Mouse (Mus musculus): ENCODE results near the gene Ifne. TPM values are rescaled to one million over a fixed set of nuclear protein-coding genes. Genes with fewer than 3 reads are reported as not detected.

Ifne gene
- not detected in 2 replicates for polyA plus RNA-seq (2014; fragmentation: Nextera tagmentation; extraction: Ambion mirVana)

GRCm38 (mm10) chr4:88880101-88880500 is at the start of gene Ifne:
Gene Ifne, minus strand, starts transcription at chr4:88880201.
- H3K4me3 ChIP-seq (ENCODE audit: low read depth, low read length), result no peak within 1 kb of the TSS
- no peaks in the 10 kb centered on the region for H3K4me1 ChIP-seq (ENCODE audit: control insufficient read depth, insufficient read depth, low read length)
- H3K9ac ChIP-seq (ENCODE audit: low read length), result no peak within 1 kb of the TSS
- no peaks in the 10 kb centered on the region for H3K9me3 ChIP-seq (ENCODE audit: control insufficient read depth, low read length)
- ATAC-seq (ENCODE audit: insufficient read depth, low FRiP score, low TSS enrichment) (no peak), DNase-seq (ENCODE audit: low spot score) (no peak)
- WGBS, result 87% methylated on average over 8 of the region's 8 CpGs
- H3K4me2 ChIP-seq (ENCODE audit: low read depth), result no peak within 1 kb of the TSS
- H3K36me3 ChIP-seq (ENCODE audit: control insufficient read depth, insufficient read depth, low read length), result no peaks in the 10 kb centered on the region
- no peaks in the 10 kb centered on the region for H3K27me3 ChIP-seq (ENCODE audit: control insufficient read depth, insufficient read depth, low read length)
- no peak within 1 kb of the TSS for H3K27ac ChIP-seq (ENCODE audit: low read depth, low read length)

DNA sequence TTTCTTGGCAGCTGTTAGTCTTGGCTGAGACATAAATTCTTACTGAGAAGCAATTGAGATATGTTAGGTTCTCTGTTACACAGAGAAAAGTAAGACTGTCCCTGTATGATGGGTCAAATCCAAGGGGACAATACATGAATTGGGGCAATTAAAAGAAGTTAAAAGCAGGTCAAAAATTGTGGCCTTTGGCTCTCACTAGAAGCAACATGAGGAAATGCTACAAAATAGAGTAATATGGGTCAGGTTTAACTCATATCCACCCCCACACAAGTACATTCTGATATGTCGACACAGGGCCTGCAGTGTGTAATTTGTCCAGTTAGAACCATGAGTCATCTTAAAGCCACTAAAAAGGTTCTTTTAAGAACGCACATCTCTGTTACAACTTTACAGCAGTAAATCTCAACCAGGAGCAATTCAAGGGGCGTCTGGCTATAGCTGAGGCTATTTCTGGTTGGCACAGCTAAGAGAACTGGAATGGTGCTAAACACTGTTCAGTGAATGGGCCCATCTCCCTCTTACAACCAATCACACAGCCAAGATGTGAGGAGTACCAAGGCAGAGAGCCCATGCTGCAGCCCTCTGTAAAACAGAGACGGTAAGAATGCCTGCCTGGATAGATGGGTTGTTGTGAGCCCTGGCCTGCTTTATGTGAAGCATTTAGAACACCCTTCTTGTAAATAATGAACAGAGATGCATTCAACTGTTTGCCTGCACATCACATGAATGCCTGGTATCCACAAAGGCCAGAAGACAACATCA is 48.5 kb upstream of the Ifne start:
- no peak overlapping the region for H3K9ac ChIP-seq (ENCODE audit: low read length)
- no peaks in the 10 kb centered on the region for H3K36me3 ChIP-seq (ENCODE audit: control insufficient read depth, insufficient read depth, low read length)
- no peaks in the 10 kb centered on the region for H3K4me1 ChIP-seq (ENCODE audit: control insufficient read depth, insufficient read depth, low read length)
- DNase-seq (ENCODE audit: low spot score), result no peak
- H3K9me3 ChIP-seq (ENCODE audit: control insufficient read depth, low read length), result no peaks in the 10 kb centered on the region
- no peaks in the 10 kb centered on the region for H3K27me3 ChIP-seq (ENCODE audit: control insufficient read depth, insufficient read depth, low read length)
- WGBS, result 72% methylated on average over 4 of the region's 4 CpGs
- no peak for ATAC-seq (ENCODE audit: insufficient read depth, low FRiP score, low TSS enrichment)
- no peak overlapping the region for H3K27ac ChIP-seq (ENCODE audit: low read depth, low read length)
- H3K4me3 ChIP-seq (ENCODE audit: low read depth, low read length), result no peak overlapping the region
- no peak overlapping the region for H3K4me2 ChIP-seq (ENCODE audit: low read depth)

DNA sequence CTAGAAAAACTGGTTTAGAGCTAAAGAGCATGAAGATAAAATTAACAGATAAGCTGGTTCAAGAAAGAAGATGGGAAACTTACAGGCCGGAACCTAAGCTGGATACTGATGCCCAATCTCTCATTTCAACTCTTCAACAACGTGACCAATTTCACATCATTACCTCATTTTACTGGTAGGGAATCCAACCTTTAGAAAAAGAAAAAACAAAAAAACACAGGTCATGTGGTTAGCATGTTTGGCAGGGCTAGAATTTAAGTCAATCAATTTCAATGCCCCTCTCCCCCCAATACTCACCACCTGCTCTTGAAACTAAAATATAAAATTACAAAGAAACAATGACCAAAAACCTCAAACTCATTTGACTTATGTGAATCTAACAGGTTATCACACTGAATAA is 47.8 kb upstream of the Ifne start:
- no peak for DNase-seq (ENCODE audit: low spot score)
- Histone ChIP-seq H3K4me2 (ENCODE audit: low read depth) (no peak overlapping the region), H3K36me3 (ENCODE audit: control insufficient read depth, insufficient read depth, low read length) (no peaks in the 10 kb centered on the region), H3K27ac (ENCODE audit: low read depth, low read length) (no peak overlapping the region), H3K4me1 (ENCODE audit: control insufficient read depth, insufficient read depth, low read length) (no peaks in the 10 kb centered on the region), H3K4me3 (ENCODE audit: low read depth, low read length) (no peak overlapping the region), H3K9me3 (ENCODE audit: control insufficient read depth, low read length) (no peaks in the 10 kb centered on the region), H3K27me3 (ENCODE audit: control insufficient read depth, insufficient read depth, low read length) (no peaks in the 10 kb centered on the region), H3K9ac (ENCODE audit: low read length) (no peak overlapping the region)
- WGBS, result 90% methylated on average over 2 of the region's 2 CpGs
- ATAC-seq (ENCODE audit: insufficient read depth, low FRiP score, low TSS enrichment), result no peak

- Histone ChIP-seq H3K4me1 (ENCODE audit: control insufficient read depth, insufficient read depth, low read length) (no peaks in the 10 kb centered on the region), H3K4me2 (ENCODE audit: low read depth) (no peak overlapping the region), H3K9me3 (ENCODE audit: control insufficient read depth, low read length) (no peaks in the 10 kb centered on the region), H3K9ac (ENCODE audit: low read length) (no peak overlapping the region), H3K27me3 (ENCODE audit: control insufficient read depth, insufficient read depth, low read length) (no peaks in the 10 kb centered on the region), H3K36me3 (ENCODE audit: control insufficient read depth, insufficient read depth, low read length) (no peaks in the 10 kb centered on the region), H3K27ac (ENCODE audit: low read depth, low read length) (no peak overlapping the region), H3K4me3 (ENCODE audit: low read depth, low read length) (no peak overlapping the region)
- ATAC-seq (ENCODE audit: insufficient read depth, low FRiP score, low TSS enrichment), result no peak
- no peak for DNase-seq (ENCODE audit: low spot score)
- WGBS, result 82% methylated on average over 1 of the region's 1 CpGs
Measured at GRCm38 (mm10) chr4:88926637-88927036, 46.6 kb upstream of the Ifne start.

GRCm38 (mm10) chr4:88926082-88926481 is 46.1 kb upstream of the Ifne start:
- H3K4me2 ChIP-seq (ENCODE audit: low read depth), result no peak overlapping the region
- no peak overlapping the region for H3K4me3 ChIP-seq (ENCODE audit: low read depth, low read length)
- no peak overlapping the region for H3K9ac ChIP-seq (ENCODE audit: low read length)
- DNase-seq (ENCODE audit: low spot score) (no peak), ATAC-seq (ENCODE audit: insufficient read depth, low FRiP score, low TSS enrichment) (no peak)
- H3K9me3 ChIP-seq (ENCODE audit: control insufficient read depth, low read length), result no peaks in the 10 kb centered on the region
- 89% methylated on average over 1 of the region's 1 CpGs for WGBS
- no peak overlapping the region for H3K27ac ChIP-seq (ENCODE audit: low read depth, low read length)
- H3K27me3 ChIP-seq (ENCODE audit: control insufficient read depth, insufficient read depth, low read length), result no peaks in the 10 kb centered on the region
- H3K4me1 ChIP-seq (ENCODE audit: control insufficient read depth, insufficient read depth, low read length), result no peaks in the 10 kb centered on the region
- no peaks in the 10 kb centered on the region for H3K36me3 ChIP-seq (ENCODE audit: control insufficient read depth, insufficient read depth, low read length)

GRCm38 (mm10) chr4:88925456-88925855 is 45.5 kb upstream of the Ifne start:
- 92% methylated on average over 2 of the region's 2 CpGs for WGBS
- no peak overlapping the region for H3K4me2 ChIP-seq (ENCODE audit: low read depth)
- no peaks in the 10 kb centered on the region for H3K9me3 ChIP-seq (ENCODE audit: control insufficient read depth, low read length)
- no peak overlapping the region for H3K9ac ChIP-seq (ENCODE audit: low read length)
- H3K4me3 ChIP-seq (ENCODE audit: low read depth, low read length), result no peak overlapping the region
- no peaks in the 10 kb centered on the region for H3K36me3 ChIP-seq (ENCODE audit: control insufficient read depth, insufficient read depth, low read length)
- no peaks in the 10 kb centered on the region for H3K27me3 ChIP-seq (ENCODE audit: control insufficient read depth, insufficient read depth, low read length)
- DNase-seq (ENCODE audit: low spot score), result no peak
- ATAC-seq (ENCODE audit: insufficient read depth, low FRiP score, low TSS enrichment), result no peak
- no peak overlapping the region for H3K27ac ChIP-seq (ENCODE audit: low read depth, low read length)
- no peaks in the 10 kb centered on the region for H3K4me1 ChIP-seq (ENCODE audit: control insufficient read depth, insufficient read depth, low read length)

DNA sequence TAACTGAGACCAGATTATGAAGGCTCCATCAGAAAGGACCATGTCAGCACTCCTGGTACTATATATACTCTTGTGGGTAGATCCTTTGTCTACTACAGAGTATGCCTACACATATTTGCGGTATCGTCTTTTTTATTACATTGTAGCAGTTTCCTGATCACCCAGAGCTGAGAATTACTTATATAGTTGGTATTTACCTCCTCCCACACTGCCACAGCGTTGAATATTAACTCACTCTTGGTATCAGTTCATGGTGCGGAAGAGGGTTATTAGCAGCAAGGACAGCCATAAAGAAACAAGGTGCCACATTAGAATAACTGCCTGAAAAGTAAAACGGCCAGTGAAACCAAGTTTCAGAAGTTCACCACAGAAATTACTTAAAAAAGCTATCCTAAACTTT is 41.3 kb upstream of the Ifne start:
- 91% methylated on average over 5 of the region's 5 CpGs for WGBS
- no peaks in the 10 kb centered on the region for H3K9me3 ChIP-seq (ENCODE audit: control insufficient read depth, low read length)
- DNase-seq (ENCODE audit: low spot score) (no peak), ATAC-seq (ENCODE audit: insufficient read depth, low FRiP score, low TSS enrichment) (no peak)
- no peaks in the 10 kb centered on the region for H3K36me3 ChIP-seq (ENCODE audit: control insufficient read depth, insufficient read depth, low read length)
- H3K27ac ChIP-seq (ENCODE audit: low read depth, low read length), result no peak overlapping the region
- no peak overlapping the region for H3K4me2 ChIP-seq (ENCODE audit: low read depth)
- H3K9ac ChIP-seq (ENCODE audit: low read length), result no peak overlapping the region
- H3K4me1 ChIP-seq (ENCODE audit: control insufficient read depth, insufficient read depth, low read length), result no peaks in the 10 kb centered on the region
- H3K4me3 ChIP-seq (ENCODE audit: low read depth, low read length), result no peak overlapping the region
- no peaks in the 10 kb centered on the region for H3K27me3 ChIP-seq (ENCODE audit: control insufficient read depth, insufficient read depth, low read length)

DNA sequence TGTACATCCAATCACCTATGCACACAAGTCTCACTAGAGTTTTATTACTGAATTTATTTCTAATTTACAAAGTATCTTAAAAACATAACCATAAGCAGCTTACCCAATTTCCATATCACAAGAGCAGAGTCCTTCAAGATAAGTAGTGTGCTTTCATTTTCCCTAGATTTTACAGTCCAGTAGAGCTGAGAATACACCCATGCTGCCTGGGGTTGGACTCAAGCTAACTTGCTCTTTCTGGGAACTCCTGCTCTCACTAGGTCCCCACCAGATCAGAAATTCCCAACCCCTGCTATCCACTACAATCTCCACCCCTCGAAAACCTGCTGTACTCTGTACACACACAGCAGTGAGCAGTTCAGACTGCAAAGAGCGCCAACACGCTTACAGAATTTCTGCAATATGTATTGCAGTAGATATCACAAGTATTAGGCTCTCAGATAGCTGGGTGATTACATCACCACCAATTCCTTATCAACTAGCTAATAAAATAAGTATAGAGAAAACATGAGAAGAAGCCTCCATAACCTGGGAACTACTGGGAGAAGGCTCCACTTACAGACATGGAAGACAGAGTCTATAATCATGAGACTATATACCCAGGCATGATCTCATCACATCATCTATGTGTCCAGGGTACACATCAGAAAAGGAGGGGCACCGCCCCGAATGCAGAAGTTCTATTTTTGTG is 37.9 kb upstream of the Ifne start:
- H3K4me2 ChIP-seq (ENCODE audit: low read depth), result no peak overlapping the region
- no peaks in the 10 kb centered on the region for H3K9me3 ChIP-seq (ENCODE audit: control insufficient read depth, low read length)
- no peaks in the 10 kb centered on the region for H3K27me3 ChIP-seq (ENCODE audit: control insufficient read depth, insufficient read depth, low read length)
- 90% methylated on average over 5 of the region's 5 CpGs for WGBS
- no peaks in the 10 kb centered on the region for H3K4me1 ChIP-seq (ENCODE audit: control insufficient read depth, insufficient read depth, low read length)
- no peak overlapping the region for H3K27ac ChIP-seq (ENCODE audit: low read depth, low read length)
- no peak overlapping the region for H3K4me3 ChIP-seq (ENCODE audit: low read depth, low read length)
- no peak for DNase-seq (ENCODE audit: low spot score)
- H3K9ac ChIP-seq (ENCODE audit: low read length), result no peak overlapping the region
- no peak for ATAC-seq (ENCODE audit: insufficient read depth, low FRiP score, low TSS enrichment)
- no peaks in the 10 kb centered on the region for H3K36me3 ChIP-seq (ENCODE audit: control insufficient read depth, insufficient read depth, low read length)

GRCm38 (mm10) chr4:88916306-88916705 is 36.3 kb upstream of the Ifne start:
- ATAC-seq (ENCODE audit: insufficient read depth, low FRiP score, low TSS enrichment), result no peak
- WGBS, result 82% methylated on average over 4 of the region's 4 CpGs
- H3K36me3 ChIP-seq (ENCODE audit: control insufficient read depth, insufficient read depth, low read length), result no peaks in the 10 kb centered on the region
- DNase-seq (ENCODE audit: low spot score), result no peak
- no peaks in the 10 kb centered on the region for H3K9me3 ChIP-seq (ENCODE audit: control insufficient read depth, low read length)
- H3K4me2 ChIP-seq (ENCODE audit: low read depth), result no peak overlapping the region
- no peaks in the 10 kb centered on the region for H3K4me1 ChIP-seq (ENCODE audit: control insufficient read depth, insufficient read depth, low read length)
- no peak overlapping the region for H3K27ac ChIP-seq (ENCODE audit: low read depth, low read length)
- H3K4me3 ChIP-seq (ENCODE audit: low read depth, low read length), result no peak overlapping the region
- no peaks in the 10 kb centered on the region for H3K27me3 ChIP-seq (ENCODE audit: control insufficient read depth, insufficient read depth, low read length)
- H3K9ac ChIP-seq (ENCODE audit: low read length), result no peak overlapping the region

All from neural tube, embryonic 11.5 days (tissue).